Mouse (Mus musculus) stomach, embryonic 16.5 days (tissue): ENCODE results near the gene Sun2. TPM values are rescaled to one million over a fixed set of nuclear protein-coding genes. Genes with fewer than 3 reads are reported as not detected.

ENCODE experiments used
- ATAC-seq: fragments of 200-750 bp; cut with Nextera tagmentation; 2 replicates; pipeline ENCODE4 v1.8.0; 2017; ENCODE audit warnings: moderate number of reproducible peaks, moderate TSS enrichment; ENCODE audit not compliant: insufficient read depth, low FRiP score
- H3K27ac ChIP-seq: fragments of 300-500 bp; sonication (generic); 2 replicates; pipeline ENCODE4 v1.5.1; 2014; ENCODE audit warnings: low read length
- H3K27me3 ChIP-seq: fragments of 300-500 bp; sonication (generic); 2 replicates; pipeline ENCODE4 v1.6.1; 2014; ENCODE audit warnings: low read length, control low read depth, mixed read lengths; ENCODE audit not compliant: control insufficient read depth, insufficient read depth
- H3K36me3 ChIP-seq: fragments of 300-500 bp; sonication (generic); 2 replicates; pipeline ENCODE4 v1.6.1; 2014; ENCODE audit warnings: low read length; ENCODE audit not compliant: control insufficient read depth, insufficient read depth
- H3K4me1 ChIP-seq: fragments of 300-500 bp; sonication (generic); 2 replicates; pipeline ENCODE4 v1.6.1; 2014; ENCODE audit warnings: low read length, control low read depth, mixed read lengths; ENCODE audit not compliant: control insufficient read depth, insufficient read depth
- H3K4me2 ChIP-seq: fragments of 300-500 bp; sonication (generic); 2 replicates; pipeline ENCODE4 v1.6.1; 2014; ENCODE audit warnings: low read depth, low read length, mixed read lengths
- H3K4me3 ChIP-seq: fragments of 300-500 bp; sonication (generic); replicated peaks from 2 replicates; pipeline ENCODE4 v1.5.1; 2014; ENCODE audit warnings: mild to moderate bottlenecking, low read length
- H3K9ac ChIP-seq: fragments of 300-500 bp; sonication (generic); 2 replicates; pipeline ENCODE4 v1.6.1; 2014; ENCODE audit warnings: low read length
- H3K9me3 ChIP-seq: fragments of 300-500 bp; sonication (generic); replicated peaks from 2 replicates; pipeline ENCODE4 v1.6.1; 2016; ENCODE audit warnings: low read length, control low read depth; ENCODE audit not compliant: control insufficient read depth
- WGBS: fragments of 180-500 bp; shearing (Covaris S2); extraction: QIAGEN DNeasy Blood & Tissue Kit; methylation state at CpG from one replicate; pipeline ENCODE4 v1.1.7; 2014; 5-methylcytosine and 5-hydroxymethylcytosine counted together
- polyA plus RNA-seq: library from polyadenylated mRNA; unstranded; fragments of >200 nt; fragmentation: Nextera tagmentation; extraction: Ambion mirVana; gene quantifications from 2 replicates; pipeline ENCODE4 v1.2.1, GENCODE M21; 2015

Gene Sun2
- polyA plus RNA-seq, 1 experiment from 2014 or later = 4.4 TPM

GRCm38 (mm10) chr15:79750266-79750665, 7.9 kb upstream of the Sun2 start:
- Histone ChIP-seq H3K36me3 (no peaks in the 10 kb centered on the region), H3K4me2 (no peak overlapping the region), H3K4me1 (no peaks in the 10 kb centered on the region), H3K27me3 (no peaks in the 10 kb centered on the region), H3K27ac (no peak overlapping the region), H3K4me3 (no peak overlapping the region), H3K9me3 (no peaks in the 10 kb centered on the region), H3K9ac (no peak overlapping the region)
- ATAC-seq = no peak
- 86% methylated on average over 8 of the region's 8 CpGs for WGBS

GRCm38 (mm10) chr15:79749162-79749561, 6.8 kb upstream of the Sun2 start:
- no peaks in the 10 kb centered on the region for H3K36me3 ChIP-seq
- no peak overlapping the region for H3K9ac ChIP-seq
- no peaks in the 10 kb centered on the region for H3K4me1 ChIP-seq
- 85% methylated on average over 7 of the region's 7 CpGs for WGBS
- no peaks in the 10 kb centered on the region for H3K9me3 ChIP-seq
- H3K4me3 ChIP-seq = no peak overlapping the region
- H3K27ac ChIP-seq = no peak overlapping the region
- H3K27me3 ChIP-seq = no peaks in the 10 kb centered on the region
- ATAC-seq = no peak
- H3K4me2 ChIP-seq = no peak overlapping the region

- ATAC-seq = no peak
- H3K27me3 ChIP-seq = no peaks in the 10 kb centered on the region
Measured at GRCm38 (mm10) chr15:79747998-79748397, 5.7 kb upstream of the Sun2 start.

GRCm38 (mm10) chr15:79745883-79746282, 3.5 kb upstream of the Sun2 start:
- Histone ChIP-seq H3K4me3 (no peak overlapping the region), H3K4me2 (no peak overlapping the region), H3K27me3 (no peaks in the 10 kb centered on the region), H3K27ac (no peak overlapping the region), H3K36me3 (no peaks in the 10 kb centered on the region), H3K9me3 (no peaks in the 10 kb centered on the region), H3K4me1 (peaks cover 7% of the 10 kb centered on the region), H3K9ac (no peak overlapping the region)
- no peak for ATAC-seq
- WGBS = 83% methylated on average over 5 of the region's 5 CpGs

More at GRCm38 (mm10) chr15:79747998-79748397, 5.7 kb upstream of the Sun2 start:
- WGBS = 57% methylated on average over 11 of the region's 11 CpGs
- Histone ChIP-seq H3K36me3 (no peaks in the 10 kb centered on the region), H3K4me1 (no peaks in the 10 kb centered on the region), H3K27ac (no peak overlapping the region), H3K9ac (no peak overlapping the region), H3K4me3 (no peak overlapping the region), H3K4me2 (no peak overlapping the region), H3K9me3 (no peaks in the 10 kb centered on the region)

GRCm38 (mm10) chr15:79745312-79745711, 3.0 kb upstream of the Sun2 start:
- no peak overlapping the region for H3K4me3 ChIP-seq
- H3K4me2 ChIP-seq = no peak overlapping the region
- no peak for ATAC-seq
- H3K4me1 ChIP-seq = peaks cover 10% of the 10 kb centered on the region
- no peaks in the 10 kb centered on the region for H3K9me3 ChIP-seq
- no peaks in the 10 kb centered on the region for H3K36me3 ChIP-seq
- no peak overlapping the region for H3K9ac ChIP-seq
- 78% methylated on average over 10 of the region's 10 CpGs for WGBS
- no peak overlapping the region for H3K27ac ChIP-seq
- no peaks in the 10 kb centered on the region for H3K27me3 ChIP-seq

GRCm38 (mm10) chr15:79744742-79745141, 2.4 kb upstream of the Sun2 start:
- Histone ChIP-seq H3K4me3 (no peak overlapping the region), H3K9ac (no peak overlapping the region), H3K27me3 (no peaks in the 10 kb centered on the region), H3K4me1 (peaks cover 12% of the 10 kb centered on the region), H3K27ac (no peak overlapping the region), H3K9me3 (no peaks in the 10 kb centered on the region), H3K4me2 (no peak overlapping the region), H3K36me3 (no peaks in the 10 kb centered on the region)
- no peak for ATAC-seq
- 75% methylated on average over 8 of the region's 8 CpGs for WGBS

GRCm38 (mm10) chr15:79744001-79744400, 1.7 kb upstream of the Sun2 start:
- H3K4me2 ChIP-seq = no peak overlapping the region
- no peak overlapping the region for H3K9ac ChIP-seq
- H3K9me3 ChIP-seq = no peaks in the 10 kb centered on the region
- 0 out of 2 replicates have a peak, but pooled peaks cover 3% of the 10 kb centered on the region for H3K36me3 ChIP-seq
- ATAC-seq = no peak
- H3K4me3 ChIP-seq = no peak overlapping the region
- H3K27me3 ChIP-seq = no peaks in the 10 kb centered on the region
- H3K4me1 ChIP-seq = peaks cover 12% of the 10 kb centered on the region
- 91% methylated on average over 11 of the region's 11 CpGs for WGBS
- H3K27ac ChIP-seq = no peak overlapping the region

- peak overlapping the region; percentile 95 for H3K4me3 ChIP-seq
- peak overlapping the region; percentile 87 for H3K4me2 ChIP-seq
- under 1% methylated on average over 23 of the region's 23 CpGs for WGBS
- H3K27ac ChIP-seq = no peak overlapping the region
- no peak for ATAC-seq
- peak overlapping the region; percentile 94 for H3K9ac ChIP-seq
- no peaks in the 10 kb centered on the region for H3K9me3 ChIP-seq
- peaks cover 12% of the 10 kb centered on the region for H3K4me1 ChIP-seq
- peaks cover 12% of the 10 kb centered on the region; the same call in 1 of the 2 replicates for H3K36me3 ChIP-seq
- H3K27me3 ChIP-seq = no peaks in the 10 kb centered on the region
Measured at GRCm38 (mm10) chr15:79742706-79743023, 329 bp upstream of the Sun2 start.

- peak overlapping the region; percentile 50 for H3K27ac ChIP-seq
- 11% methylated on average over 14 of the region's 14 CpGs for WGBS
Measured at GRCm38 (mm10) chr15:79741173-79741858, 1.0 kb downstream of the Sun2 start.

More at GRCm38 (mm10) chr15:79741173-79741858, 1.0 kb downstream of the Sun2 start:
- Histone ChIP-seq H3K4me2 (peak overlapping the region; percentile 87), H3K4me1 (peaks cover 12% of the 10 kb centered on the region), H3K4me3 (peak overlapping the region; percentile 95), H3K9ac (peak overlapping the region; percentile 94), H3K36me3 (peaks cover 12% of the 10 kb centered on the region; the same call in 1 of the 2 replicates), H3K9me3 (no peaks in the 10 kb centered on the region), H3K27me3 (no peaks in the 10 kb centered on the region)
- no peak for ATAC-seq
